Mouse (Mus musculus) gastrocnemius, adult 2 months (tissue): ENCODE data around the gene Cldn2. TPM values are rescaled to one million over a fixed set of nuclear protein-coding genes. Genes with fewer than 3 reads are reported as not detected.
A peak's percentile ranks its signal among the peaks of the same experiment; 100 is the strongest.
"Not testable (repeated sequence)": the region's sequence is repeated elsewhere in the genome, so short reads cannot be mapped to it uniquely, and the experiment has no call there.

ENCODE experiments used
- DNase-seq: peaks from one replicate; pipeline ENCODE4 v3.0.0; 2022
- H3K27ac ChIP-seq: fragments of 200-600 bp; 2 replicates; pipeline ENCODE4 v1.8.1; 2022; ENCODE audit warnings: mild to moderate bottlenecking
- H3K4me3 ChIP-seq: fragments of 200-600 bp; 2 replicates; pipeline ENCODE4 v1.8.1; 2022; ENCODE audit warnings: mild to moderate bottlenecking, moderate library complexity
- CTCF ChIP-seq: fragments of 200-600 bp; IDR thresholded peaks from 2 replicates; pipeline ENCODE4 v1.8.1; 2022; ENCODE audit warnings: antibody characterized with exemption, mild to moderate bottlenecking, moderate library complexity
- intact Hi-C: fragments of 180-260 bp; cut with DNase I; formaldehyde crosslinking; loops from one replicate; pipeline ENCODE4 v1.15.1; 2025
- long read RNA-seq, 2 experiments: library from polyadenylated mRNA; stranded (forward); transcript quantifications; one replicate each; pipeline ENCODE4 v2.0.0; 2021
- total RNA-seq, 2 experiments: library from RNA; stranded (reverse); gene quantifications; 2 replicates each; pipeline ENCODE4 v1.2.3; 2021

Gene Cldn2
- not detected for total RNA-seq
- long read RNA-seq, experiment 1: 0 reads
- long read RNA-seq, experiment 2: 0 reads

GRCm38 (mm10) chrX:139800406-139800878 is at the start of gene Cldn2:
Cldn2 (plus strand) TSS chrX:139800828.
- DNase-seq: no peak
- intact Hi-C loops: no loop called here
- no peak for TF ChIP-seq CTCF
- H3K4me3 ChIP-seq: no peak within 1 kb of the TSS
- H3K27ac ChIP-seq: no peak within 1 kb of the TSS

GRCm38 (mm10) chrX:139751855-139752254 is 48.8 kb upstream of the Cldn2 start:
- peak; percentile 76 for TF ChIP-seq CTCF
- no peak overlapping the region for H3K4me3 ChIP-seq
- no peak overlapping the region for H3K27ac ChIP-seq
- peak; percentile 54 for DNase-seq
- intact Hi-C loops: loop anchor here (5.0 kb wide), 1 partner anchor 80 kb away; no protein-coding TSS in a partner anchor

GRCm38 (mm10) chrX:139758634-139759033 is 42.0 kb upstream of the Cldn2 start:
- DNase-seq, intact Hi-C loops, H3K4me3 ChIP-seq: not testable (repeated sequence)

GRCm38 (mm10) chrX:139762546-139762945 is 38.1 kb upstream of the Cldn2 start:
- intact Hi-C loops: no loop called here
- DNase-seq: peak; percentile 26
- peak; percentile 60 for TF ChIP-seq CTCF

More at GRCm38 (mm10) chrX:139758634-139759033, 42.0 kb upstream of the Cldn2 start:
- H3K27ac ChIP-seq: not testable (repeated sequence)

GRCm38 (mm10) chrX:139769975-139770637 is 30.5 kb upstream of the Cldn2 start:
- no peak overlapping the region for H3K27ac ChIP-seq
- DNase-seq: no peak
- no peak for TF ChIP-seq CTCF
- no peak overlapping the region for H3K4me3 ChIP-seq
- intact Hi-C loops: no loop called here

More at GRCm38 (mm10) chrX:139762546-139762945, 38.1 kb upstream of the Cldn2 start:
- H3K4me3 ChIP-seq: no peak overlapping the region
- H3K27ac ChIP-seq: no peak overlapping the region

GRCm38 (mm10) chrX:139774309-139775083 is 26.1 kb upstream of the Cldn2 start:
- H3K4me3 ChIP-seq: no peak overlapping the region
- H3K27ac ChIP-seq: no peak overlapping the region
- peak; percentile 70 for TF ChIP-seq CTCF
- DNase-seq: peak; percentile 50
- intact Hi-C loops: loop anchor here (1.0 kb wide), 1 partner anchor 58 kb away; no protein-coding TSS in a partner anchor

GRCm38 (mm10) chrX:139775084-139775612 is 25.5 kb upstream of the Cldn2 start:
- TF ChIP-seq CTCF: no peak
- DNase-seq: no peak
- H3K4me3 ChIP-seq: no peak overlapping the region
- intact Hi-C loops: no loop called here
- H3K27ac ChIP-seq: no peak overlapping the region

GRCm38 (mm10) chrX:139777357-139777756 is 23.3 kb upstream of the Cldn2 start:
- no peak for DNase-seq
- TF ChIP-seq CTCF: no peak
- intact Hi-C loops: no loop called here
- no peak overlapping the region for H3K27ac ChIP-seq
- no peak overlapping the region for H3K4me3 ChIP-seq

- no peak overlapping the region for H3K27ac ChIP-seq
- TF ChIP-seq CTCF: no peak
These were observed 21.7 kb upstream of the Cldn2 start for GRCm38 (mm10) chrX:139778886-139779285.

GRCm38 (mm10) chrX:139779401-139779800 is 21.2 kb upstream of the Cldn2 start:
- Histone ChIP-seq H3K27ac (no peak overlapping the region), H3K4me3 (no peak overlapping the region)
- DNase-seq: no peak
- intact Hi-C loops: no loop called here
- no peak for TF ChIP-seq CTCF

More at GRCm38 (mm10) chrX:139778886-139779285, 21.7 kb upstream of the Cldn2 start:
- DNase-seq: no peak
- no peak overlapping the region for H3K4me3 ChIP-seq
- intact Hi-C loops: no loop called here

- no peak overlapping the region for H3K4me3 ChIP-seq
- no peak for TF ChIP-seq CTCF
- intact Hi-C loops: no loop called here
- no peak for DNase-seq
- H3K27ac ChIP-seq: no peak overlapping the region
These were observed 19.6 kb upstream of the Cldn2 start for GRCm38 (mm10) chrX:139780988-139781387.

GRCm38 (mm10) chrX:139781563-139781962 is 19.1 kb upstream of the Cldn2 start:
- intact Hi-C loops: no loop called here
- Histone ChIP-seq H3K27ac (no peak overlapping the region), H3K4me3 (no peak overlapping the region)
- TF ChIP-seq CTCF: no peak
- no peak for DNase-seq
